Mouse (Mus musculus): ENCODE results near the gene Mtus2. TPM values are rescaled to one million over a fixed set of nuclear protein-coding genes. Genes with fewer than 3 reads are reported as not detected.

Gene Mtus2
- polyA plus RNA-seq, 1 experiment from 2014 or later, result 1.1 TPM

DNA sequence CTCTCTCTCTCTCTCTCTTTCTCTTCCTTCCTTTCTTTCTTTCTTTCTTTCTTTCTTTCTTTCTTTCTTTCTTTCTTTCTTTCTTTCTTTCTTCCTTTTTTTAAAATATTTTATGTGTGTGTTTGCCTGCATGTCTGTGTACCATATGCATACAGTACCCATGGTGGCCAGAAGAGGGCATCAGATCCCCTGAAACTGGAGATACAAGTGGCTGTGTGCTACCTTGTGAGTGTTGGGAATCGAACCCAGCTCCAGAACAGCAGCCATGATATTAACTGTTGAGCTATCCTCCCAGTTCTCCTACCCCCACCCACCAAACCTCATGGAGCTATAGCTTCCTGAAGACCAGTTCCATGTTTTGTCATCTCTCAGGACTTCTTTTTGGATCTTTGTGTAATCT lies 3.7 kb downstream of the Mtus2 start:
- Histone ChIP-seq H3K9me3 (replicated peaks) (no peaks in the 10 kb centered on the region), H3K27me3 (replicated peaks) (peaks cover 36% of the 10 kb centered on the region), H3K36me3 (no peaks in the 10 kb centered on the region), H3K27ac (no peak overlapping the region), H3K4me1 (peaks cover 9% of the 10 kb centered on the region; the same call in 1 of the 2 replicates), H3K9ac (no peak overlapping the region), H3K4me2 (no peak overlapping the region), H3K4me3 (no peak overlapping the region)
- no peak for ATAC-seq
- WGBS (ENCODE audit: insufficient replicate concordance), result 56% methylated on average over 1 of the region's 1 CpGs

DNA sequence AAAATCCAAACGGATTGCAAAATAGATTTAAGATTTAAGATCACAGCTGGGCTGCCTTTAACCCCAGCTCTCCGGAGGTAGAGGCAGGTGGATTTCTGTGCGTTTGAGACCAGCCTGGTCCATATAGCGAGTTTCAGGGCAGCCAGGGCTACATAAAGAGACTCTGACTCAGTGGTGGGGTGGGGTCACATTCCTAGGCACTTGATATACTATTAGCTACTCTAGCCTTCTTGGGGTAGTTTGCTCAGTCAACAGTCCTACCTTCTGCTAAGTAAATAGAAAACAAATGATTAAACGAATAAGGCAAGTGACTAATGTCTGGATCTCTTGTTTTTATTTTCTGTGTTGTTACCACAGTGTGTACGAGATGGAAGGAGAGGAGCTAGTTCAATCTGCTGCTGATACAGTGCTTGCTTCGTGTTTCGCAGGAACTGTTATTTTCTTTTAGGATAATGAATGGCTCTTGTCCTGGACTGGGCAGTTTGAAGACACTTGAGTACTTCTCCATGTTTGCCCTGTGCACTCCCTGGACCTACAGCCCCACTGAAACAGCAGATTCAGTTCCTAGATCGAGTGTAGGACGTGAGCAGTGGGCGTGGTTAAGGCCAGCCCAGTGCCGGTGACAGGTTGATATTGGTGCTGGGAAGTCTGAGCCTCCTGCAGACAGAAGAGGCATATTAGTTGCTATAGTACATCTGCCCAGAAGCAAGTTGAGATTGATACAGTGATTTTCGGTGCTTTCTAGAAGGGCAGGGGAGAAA lies 6.9 kb downstream of the Mtus2 start:
- ATAC-seq, result no peak
- H3K4me2 ChIP-seq, result 0 out of 2 replicates have a peak overlapping the region, but pooled peaks have one; percentile 16

DNA sequence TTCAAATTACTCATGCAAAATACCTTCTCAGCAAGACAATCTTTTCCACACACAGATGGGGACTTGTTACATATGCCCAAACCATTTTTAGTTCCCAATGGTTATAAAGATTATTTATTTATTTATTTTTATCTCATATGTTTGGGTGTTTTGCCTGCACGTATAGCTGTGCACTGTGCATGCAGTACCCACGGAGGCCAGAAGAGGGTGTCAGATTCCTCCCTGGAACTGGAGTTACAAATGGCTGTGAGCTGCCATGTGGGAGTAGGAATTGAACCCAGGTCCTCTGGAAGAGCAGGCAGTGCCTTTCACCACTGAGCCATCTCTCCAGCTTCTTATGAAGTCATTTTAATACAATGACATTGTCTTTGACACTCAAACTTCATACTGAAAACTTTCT lies 7.7 kb downstream of the Mtus2 start:
- Histone ChIP-seq H3K4me2 (no peak overlapping the region), H3K9ac (no peak overlapping the region), H3K4me1 (no peaks in the 10 kb centered on the region), H3K27ac (no peak overlapping the region), H3K27me3 (replicated peaks) (0 out of 2 replicates have a peak, but pooled peaks cover 5% of the 10 kb centered on the region), H3K9me3 (replicated peaks) (no peaks in the 10 kb centered on the region), H3K4me3 (no peak overlapping the region), H3K36me3 (no peaks in the 10 kb centered on the region)
- no peak for ATAC-seq
- 34% methylated on average over 2 of the region's 2 CpGs for WGBS (ENCODE audit: insufficient replicate concordance)

More for the DNA sequence above, 6.9 kb downstream of the Mtus2 start:
- H3K4me3 ChIP-seq, result no peak overlapping the region
- WGBS (ENCODE audit: insufficient replicate concordance), result 49% methylated on average over 13 of the region's 13 CpGs
- H3K9ac ChIP-seq, result no peak overlapping the region
- no peaks in the 10 kb centered on the region for H3K4me1 ChIP-seq
- H3K9me3 ChIP-seq (replicated peaks), result no peaks in the 10 kb centered on the region
- no peak overlapping the region for H3K27ac ChIP-seq
- peaks cover 9% of the 10 kb centered on the region; the same call in 1 of the 2 replicates for H3K27me3 ChIP-seq (replicated peaks)
- no peaks in the 10 kb centered on the region for H3K36me3 ChIP-seq

DNA sequence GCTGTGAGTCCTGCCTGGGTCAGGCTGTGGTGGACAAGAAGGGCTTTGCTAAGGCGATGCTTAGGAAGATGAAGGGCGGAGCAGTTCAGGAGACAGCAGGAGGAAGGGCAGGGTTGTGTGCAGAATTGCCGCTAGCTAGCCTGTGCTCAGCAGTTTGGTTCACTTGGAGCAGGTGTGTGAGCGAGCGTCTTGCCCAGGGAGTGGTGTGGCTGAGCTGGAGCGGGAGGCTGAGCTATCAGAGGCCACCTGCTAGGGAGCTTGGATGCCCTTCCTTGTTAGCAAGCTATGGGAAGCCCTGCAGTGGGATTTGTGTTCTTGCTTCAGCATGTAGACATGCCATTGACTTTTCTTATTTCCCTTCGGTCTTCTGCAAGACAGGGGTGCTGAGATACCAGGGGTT lies 9.5 kb downstream of the Mtus2 start:
- H3K9ac ChIP-seq, result no peak overlapping the region
- 0 out of 2 replicates have a peak, but pooled peaks cover 5% of the 10 kb centered on the region for H3K27me3 ChIP-seq (replicated peaks)
- ATAC-seq, result no peak
- no peaks in the 10 kb centered on the region for H3K36me3 ChIP-seq
- no peaks in the 10 kb centered on the region for H3K4me1 ChIP-seq
- no peak overlapping the region for H3K4me3 ChIP-seq
- H3K4me2 ChIP-seq, result no peak overlapping the region
- no peaks in the 10 kb centered on the region for H3K9me3 ChIP-seq (replicated peaks)
- H3K27ac ChIP-seq, result no peak overlapping the region
- 70% methylated on average over 7 of the region's 7 CpGs for WGBS (ENCODE audit: insufficient replicate concordance)

DNA sequence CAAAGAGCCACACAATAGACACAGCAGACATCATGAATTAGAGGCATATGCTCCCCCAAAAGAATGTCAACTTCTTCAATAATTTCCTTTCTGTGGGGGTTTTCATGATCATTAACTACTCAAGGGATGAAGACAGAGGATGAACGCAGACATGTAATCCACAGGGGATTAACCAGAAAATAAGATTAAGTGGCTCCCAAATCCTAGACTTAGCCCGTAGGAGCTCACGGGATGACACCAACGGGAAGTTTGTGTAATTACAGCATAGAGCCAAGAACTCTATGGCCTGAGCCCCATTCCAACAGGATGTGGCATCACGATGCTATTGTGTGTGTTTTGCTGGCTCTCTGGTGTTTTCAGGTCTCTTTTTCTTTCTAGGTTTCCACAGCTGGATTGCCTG lies 12.4 kb downstream of the Mtus2 start:
- Histone ChIP-seq H3K9me3 (replicated peaks) (no peaks in the 10 kb centered on the region), H3K27ac (no peak overlapping the region), H3K4me3 (no peak overlapping the region), H3K4me2 (no peak overlapping the region), H3K4me1 (no peaks in the 10 kb centered on the region), H3K36me3 (no peaks in the 10 kb centered on the region), H3K9ac (no peak overlapping the region), H3K27me3 (replicated peaks) (0 out of 2 replicates have a peak, but pooled peaks cover 5% of the 10 kb centered on the region)
- ATAC-seq, result no peak
- 70% methylated on average over 5 of the region's 5 CpGs for WGBS (ENCODE audit: insufficient replicate concordance)

DNA sequence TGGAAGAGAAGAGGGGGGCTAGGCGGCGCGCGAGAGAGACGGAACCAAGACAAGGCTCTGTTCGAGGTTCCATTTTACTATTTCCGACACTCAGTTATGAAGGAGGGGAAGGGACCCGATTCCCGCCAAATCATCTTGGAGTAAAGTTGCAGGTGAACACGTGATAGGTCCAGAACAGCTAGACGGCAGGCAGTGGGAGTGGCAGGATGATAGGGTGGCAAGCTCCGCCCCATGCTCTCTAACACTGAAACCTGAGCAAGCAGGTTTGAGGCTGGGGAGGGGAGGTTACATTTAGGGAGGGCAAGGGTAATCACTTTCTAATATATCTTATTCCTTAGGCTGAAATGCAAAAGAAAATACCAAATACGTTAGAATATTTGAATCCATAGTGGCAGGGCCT lies 18.9 kb downstream of the Mtus2 start:
- Histone ChIP-seq H3K9me3 (replicated peaks) (no peaks in the 10 kb centered on the region), H3K9ac (no peak overlapping the region), H3K4me2 (no peak overlapping the region), H3K36me3 (no peaks in the 10 kb centered on the region), H3K27ac (no peak overlapping the region), H3K27me3 (replicated peaks) (no peaks in the 10 kb centered on the region), H3K4me3 (no peak overlapping the region), H3K4me1 (no peaks in the 10 kb centered on the region)
- WGBS (ENCODE audit: insufficient replicate concordance), result 45% methylated on average over 13 of the region's 13 CpGs
- ATAC-seq, result no peak

DNA sequence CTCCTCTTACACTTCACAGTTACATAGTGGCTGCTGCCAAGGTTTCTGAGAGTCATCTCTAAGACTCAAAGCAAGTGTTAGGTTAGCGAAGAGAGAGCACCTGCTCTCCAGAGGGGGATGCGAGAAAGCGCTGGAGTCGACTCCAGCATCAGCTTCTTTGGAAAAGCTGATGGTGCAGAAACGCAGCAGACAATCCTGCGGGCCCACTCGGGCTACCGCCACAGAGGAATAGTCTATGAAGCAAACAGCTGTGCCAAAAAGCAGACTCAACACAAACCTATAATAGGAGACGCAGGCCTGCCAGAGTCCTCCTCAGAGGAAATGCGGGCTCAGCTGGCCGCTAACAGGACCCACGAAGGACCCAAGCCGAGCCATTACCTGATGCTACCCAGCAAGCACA lies 23.5 kb downstream of the Mtus2 start:
- no peak overlapping the region for H3K27ac ChIP-seq
- H3K4me3 ChIP-seq, result no peak overlapping the region
- no peaks in the 10 kb centered on the region for H3K9me3 ChIP-seq (replicated peaks)
- no peak overlapping the region for H3K9ac ChIP-seq
- ATAC-seq, result no peak
- WGBS (ENCODE audit: insufficient replicate concordance), result 69% methylated on average over 13 of the region's 13 CpGs
- H3K4me2 ChIP-seq, result no peak overlapping the region
- H3K4me1 ChIP-seq, result no peaks in the 10 kb centered on the region
- no peaks in the 10 kb centered on the region for H3K27me3 ChIP-seq (replicated peaks)
- H3K36me3 ChIP-seq, result no peaks in the 10 kb centered on the region

DNA sequence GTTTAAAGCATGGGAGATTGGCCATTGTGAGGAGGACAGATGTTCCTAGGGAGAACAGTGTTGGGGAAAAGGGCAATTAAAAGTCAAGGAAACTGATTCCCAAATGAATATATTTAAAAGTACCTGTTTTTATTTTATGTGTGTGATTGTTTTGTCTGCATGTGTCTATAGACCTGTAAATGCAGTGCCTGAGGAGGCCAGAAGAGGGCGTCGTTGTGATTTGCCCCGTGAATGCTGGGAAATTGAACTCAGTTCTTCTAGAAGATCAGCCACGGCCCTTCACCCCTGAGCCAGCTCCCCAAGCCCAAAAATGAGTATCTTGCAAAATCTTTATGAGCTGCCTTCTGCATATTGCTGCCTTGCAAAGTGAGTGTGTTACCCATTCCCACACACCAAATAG lies 33.2 kb downstream of the Mtus2 start:
- Histone ChIP-seq H3K27me3 (replicated peaks) (no peaks in the 10 kb centered on the region), H3K27ac (no peak overlapping the region), H3K9me3 (replicated peaks) (no peaks in the 10 kb centered on the region), H3K4me2 (no peak overlapping the region), H3K4me1 (0 out of 2 replicates have a peak, but pooled peaks cover 6% of the 10 kb centered on the region), H3K36me3 (no peaks in the 10 kb centered on the region), H3K4me3 (no peak overlapping the region), H3K9ac (no peak overlapping the region)
- 48% methylated on average over 4 of the region's 4 CpGs for WGBS (ENCODE audit: insufficient replicate concordance)
- ATAC-seq, result no peak

DNA sequence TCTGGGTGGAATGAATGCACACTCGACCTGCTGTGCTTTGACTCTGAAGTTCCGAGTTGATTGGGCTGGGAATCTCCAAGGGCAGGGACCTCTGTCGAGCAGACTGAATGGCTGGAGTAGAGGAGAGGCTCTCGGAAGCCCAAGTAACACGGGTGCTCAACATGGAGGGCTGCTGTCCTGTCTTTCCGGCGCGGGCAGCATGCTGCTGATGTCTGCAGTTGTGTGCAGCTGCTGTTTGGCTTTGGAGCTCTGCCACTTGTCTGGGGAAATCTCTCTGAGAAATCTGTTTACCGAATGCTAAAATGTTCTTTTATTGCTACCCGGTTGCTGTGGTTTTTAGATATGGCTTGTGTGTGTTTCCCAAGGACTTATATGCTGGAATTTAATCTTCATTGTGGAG lies 33.7 kb downstream of the Mtus2 start:
- Histone ChIP-seq H3K27me3 (replicated peaks) (no peaks in the 10 kb centered on the region), H3K4me1 (0 out of 2 replicates have a peak, but pooled peaks cover 6% of the 10 kb centered on the region), H3K9ac (no peak overlapping the region), H3K4me3 (no peak overlapping the region), H3K27ac (no peak overlapping the region), H3K36me3 (no peaks in the 10 kb centered on the region), H3K4me2 (no peak overlapping the region), H3K9me3 (replicated peaks) (no peaks in the 10 kb centered on the region)
- 80% methylated on average over 10 of the region's 10 CpGs for WGBS (ENCODE audit: insufficient replicate concordance)
- ATAC-seq, result no peak

DNA sequence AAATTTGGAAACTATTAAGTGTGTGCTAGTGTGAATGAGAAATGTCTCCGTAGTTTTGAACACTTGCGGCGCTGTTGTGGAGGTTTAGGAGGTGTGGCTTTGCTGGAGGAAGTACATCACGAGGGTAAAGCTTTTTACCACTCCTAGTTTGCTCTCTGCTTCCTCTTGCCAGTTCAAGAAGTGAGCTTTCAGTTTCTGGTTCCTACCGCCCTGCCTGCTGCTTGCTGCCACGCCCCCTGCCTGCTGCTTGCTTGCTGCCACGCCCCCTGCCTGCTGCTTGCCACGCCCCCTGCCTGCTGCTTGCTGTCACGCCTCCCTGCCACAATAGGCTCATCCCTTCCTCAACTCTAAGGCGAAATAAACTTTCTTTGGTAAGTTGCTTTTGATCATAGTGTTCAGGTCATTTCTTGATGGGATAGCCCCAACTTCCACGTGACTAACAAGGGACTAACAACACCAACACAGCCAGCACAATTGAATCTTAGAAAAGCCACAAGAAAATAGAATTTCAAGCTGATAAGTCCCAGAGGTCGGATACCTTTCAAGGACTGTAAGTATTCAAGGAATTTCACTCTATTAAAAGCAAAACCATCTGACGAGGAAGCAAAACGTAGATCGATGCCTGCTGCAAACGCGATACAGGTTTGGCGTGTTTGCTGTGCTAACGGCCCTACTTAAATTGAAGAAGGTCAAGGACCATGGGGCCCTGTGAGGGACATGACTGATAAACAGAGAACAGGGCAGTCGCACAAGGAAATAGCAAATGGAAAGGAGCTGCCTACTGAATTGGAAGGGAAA lies 35.7 kb downstream of the Mtus2 start:
- Histone ChIP-seq H3K4me1 (0 out of 2 replicates have a peak, but pooled peaks cover 6% of the 10 kb centered on the region), H3K4me2 (peak overlapping the region; percentile 40), H3K4me3 (no peak overlapping the region), H3K27me3 (replicated peaks) (no peaks in the 10 kb centered on the region), H3K27ac (no peak overlapping the region), H3K36me3 (no peaks in the 10 kb centered on the region), H3K9me3 (replicated peaks) (no peaks in the 10 kb centered on the region), H3K9ac (no peak overlapping the region)
- WGBS (ENCODE audit: insufficient replicate concordance), result 22% methylated on average over 20 of the region's 20 CpGs
- peak; percentile 70 for ATAC-seq

DNA sequence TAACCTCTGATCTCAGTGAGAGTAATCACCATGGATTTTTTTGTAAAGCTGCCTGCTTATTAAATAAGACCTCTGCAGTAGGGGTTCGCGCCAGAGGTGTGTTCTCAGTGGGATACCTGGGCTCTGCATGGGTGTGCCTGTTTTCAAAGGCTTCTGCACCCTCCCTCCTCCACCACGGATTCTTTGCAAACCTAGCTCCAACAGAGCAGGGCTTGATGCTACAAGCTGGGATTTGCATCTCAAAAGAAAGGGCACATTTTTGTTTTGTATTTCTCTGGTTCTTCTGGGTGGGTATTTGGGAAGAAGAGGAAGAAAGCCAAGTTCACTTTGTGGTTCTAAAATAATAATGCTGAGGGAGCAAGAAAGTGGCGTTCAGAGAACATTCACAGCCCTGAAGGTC lies 48.1 kb downstream of the Mtus2 start:
- H3K27me3 ChIP-seq (replicated peaks), result no peaks in the 10 kb centered on the region
- 16% methylated on average over 4 of the region's 4 CpGs for WGBS (ENCODE audit: insufficient replicate concordance)
- no peak overlapping the region for H3K27ac ChIP-seq
- no peak overlapping the region for H3K4me2 ChIP-seq
- H3K36me3 ChIP-seq, result no peaks in the 10 kb centered on the region
- no peaks in the 10 kb centered on the region for H3K4me1 ChIP-seq
- H3K4me3 ChIP-seq, result no peak overlapping the region
- H3K9me3 ChIP-seq (replicated peaks), result no peaks in the 10 kb centered on the region
- no peak overlapping the region for H3K9ac ChIP-seq
- ATAC-seq, result no peak

DNA sequence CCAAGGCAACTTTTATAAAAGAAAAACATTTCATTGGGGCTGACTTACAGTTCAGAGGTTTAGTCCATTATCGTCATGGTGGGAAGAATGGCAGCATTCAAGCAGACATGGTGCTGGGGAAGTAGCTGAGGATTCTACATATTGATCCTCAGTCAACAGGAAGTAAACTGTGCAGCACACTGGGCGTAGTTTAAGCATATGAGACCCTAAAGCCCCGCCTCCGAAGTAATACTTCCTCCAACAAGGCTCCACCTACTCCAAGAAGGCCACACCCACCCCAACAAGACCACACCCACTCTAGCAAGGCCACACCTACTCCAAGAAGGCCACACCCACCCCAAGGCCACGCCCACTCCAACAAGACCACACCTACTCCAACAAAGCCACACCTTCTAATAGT lies 55.0 kb downstream of the Mtus2 start:
- H3K4me2 ChIP-seq, result no peak overlapping the region
- H3K9me3 ChIP-seq (replicated peaks), result 0 out of 2 replicates have a peak, but pooled peaks cover 3% of the 10 kb centered on the region
- 62% methylated on average over 5 of the region's 5 CpGs for WGBS (ENCODE audit: insufficient replicate concordance)
- no peak overlapping the region for H3K4me3 ChIP-seq
- H3K27me3 ChIP-seq (replicated peaks), result no peaks in the 10 kb centered on the region
- H3K36me3 ChIP-seq, result no peaks in the 10 kb centered on the region
- H3K9ac ChIP-seq, result no peak overlapping the region
- H3K4me1 ChIP-seq, result no peaks in the 10 kb centered on the region
- no peak for ATAC-seq
- no peak overlapping the region for H3K27ac ChIP-seq
